Mouse (Mus musculus) midbrain, embryonic 13.5 days (tissue): ENCODE measurements around the gene Gm8857. TPM values are rescaled to one million over a fixed set of nuclear protein-coding genes. Genes with fewer than 3 reads are reported as not detected.
"Not testable (repeated sequence)": the region's sequence is repeated elsewhere in the genome, so short reads cannot be mapped to it uniquely, and the experiment has no call there.

ENCODE experiments used
- ATAC-seq: fragments of 200-750 bp; cut with Nextera tagmentation; 2 replicates; pipeline ENCODE4 v1.8.0; 2017; ENCODE audit warnings: mild to moderate bottlenecking, moderate TSS enrichment, moderate library complexity
- H3K27ac ChIP-seq: fragments of 300-500 bp; sonication (generic); 2 replicates; pipeline ENCODE4 v1.5.1; 2015; ENCODE audit warnings: inconsistent platforms, mild to moderate bottlenecking, moderate library complexity
- H3K27me3 ChIP-seq: fragments of 300-500 bp; sonication (generic); 2 replicates; pipeline ENCODE4 v1.6.1; 2015; ENCODE audit warnings: mild to moderate bottlenecking, inconsistent platforms
- H3K36me3 ChIP-seq: fragments of 300-500 bp; sonication (generic); 2 replicates; pipeline ENCODE4 v1.6.1; 2015; ENCODE audit warnings: mild to moderate bottlenecking, inconsistent platforms
- H3K4me1 ChIP-seq: fragments of 300-500 bp; sonication (generic); replicated peaks from 2 replicates; pipeline ENCODE4 v1.6.1; 2015; ENCODE audit warnings: inconsistent platforms
- H3K4me2 ChIP-seq: fragments of 300-500 bp; sonication (generic); replicated peaks from 2 replicates; pipeline ENCODE4 v1.6.1; 2015; ENCODE audit warnings: moderate library complexity, mild to moderate bottlenecking, inconsistent platforms
- H3K4me3 ChIP-seq: fragments of 300-500 bp; sonication (generic); replicated peaks from 2 replicates; pipeline ENCODE4 v1.5.1; 2015; ENCODE audit warnings: mild to moderate bottlenecking, inconsistent platforms
- H3K9ac ChIP-seq: fragments of 300-500 bp; sonication (generic); replicated peaks from 2 replicates; pipeline ENCODE4 v1.6.1; 2015; ENCODE audit warnings: mild to moderate bottlenecking, inconsistent platforms
- H3K9me3 ChIP-seq: fragments of 300-500 bp; sonication (generic); 2 replicates; pipeline ENCODE4 v1.6.1; 2016; ENCODE audit warnings: mild to moderate bottlenecking, inconsistent platforms
- WGBS: fragments of 180-500 bp; shearing (Covaris S2); methylation state at CpG from one replicate; pipeline ENCODE4 v1.1.7; 2015; 5-methylcytosine and 5-hydroxymethylcytosine counted together
- polyA plus RNA-seq: library from polyadenylated mRNA; unstranded; fragments of >200 nt; fragmentation: Nextera tagmentation; extraction: Ambion mirVana; gene quantifications from 2 replicates; pipeline ENCODE4 v1.2.1, GENCODE M21; 2015

Gm8857 gene
- not detected in 2 replicates for polyA plus RNA-seq

DNA sequence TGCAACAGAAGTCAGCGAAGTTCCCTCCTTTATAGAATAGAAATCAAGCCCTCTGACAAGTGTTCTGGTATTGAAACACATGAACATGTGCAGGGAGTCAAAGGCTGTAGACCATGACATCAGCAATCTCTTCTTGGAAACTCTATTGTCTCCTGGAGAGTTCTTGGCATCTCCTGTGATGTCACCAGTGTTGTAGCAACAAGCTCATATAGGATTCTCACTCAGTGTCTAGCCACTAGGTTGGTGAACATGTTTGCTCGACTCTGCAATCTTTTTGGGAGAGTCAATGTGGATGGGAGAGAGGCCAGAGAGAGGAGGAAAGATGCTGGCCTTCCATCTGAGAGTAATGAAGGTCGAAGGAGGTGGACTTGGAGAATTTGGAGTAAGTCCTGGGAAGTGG, at the start of gene Gm8857, which contains the start of gene Gm8871:
Gene Gm8857, plus strand, starts transcription at position 303 of the 400 bp plus-strand sequence.
Gene Gm8871, plus strand, starts transcription at position 301 of the 400 bp plus-strand sequence.
- H3K27me3 ChIP-seq, H3K4me1 ChIP-seq, H3K27ac ChIP-seq, H3K36me3 ChIP-seq, H3K4me3 ChIP-seq, H3K9me3 ChIP-seq, ATAC-seq, H3K9ac ChIP-seq, H3K4me2 ChIP-seq: not testable (repeated sequence)
- WGBS = 53% methylated on average over 2 of the region's 3 CpGs

DNA sequence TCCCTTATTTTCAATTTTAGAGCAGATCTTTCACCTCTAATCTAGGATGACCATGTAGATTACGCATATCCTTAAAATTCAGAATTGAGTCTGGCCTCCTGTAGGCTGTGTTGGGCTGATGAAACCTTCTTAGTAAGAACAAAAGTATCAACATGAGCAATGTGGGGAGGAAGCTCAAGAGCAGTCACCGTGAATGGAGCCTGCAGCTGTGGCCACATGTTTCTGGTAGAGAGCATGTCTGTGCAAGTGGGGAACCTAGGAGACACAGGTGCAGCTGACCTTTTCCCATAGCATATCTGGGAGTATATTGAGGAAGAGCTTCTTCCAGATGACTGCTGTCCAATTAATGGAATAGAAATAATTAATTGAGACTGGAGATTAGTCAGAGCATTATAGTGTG, 5.9 kb downstream of the Gm8857 start:
- not testable (repeated sequence) for H3K27me3 ChIP-seq, H3K4me1 ChIP-seq, H3K36me3 ChIP-seq, H3K27ac ChIP-seq, ATAC-seq, H3K9ac ChIP-seq, H3K4me3 ChIP-seq, H3K4me2 ChIP-seq, H3K9me3 ChIP-seq
- WGBS = 97% methylated on average over 2 of the region's 2 CpGs

- not testable (repeated sequence) for ATAC-seq
- 93% methylated on average over 6 of the region's 8 CpGs for WGBS
Measured at GRCm38 (mm10) chr5:10958057-10958456, 10.4 kb downstream of the Gm8857 start.

More at GRCm38 (mm10) chr5:10958057-10958456, 10.4 kb downstream of the Gm8857 start:
- H3K36me3 ChIP-seq, H3K9me3 ChIP-seq, H3K4me2 ChIP-seq, H3K27me3 ChIP-seq, H3K4me1 ChIP-seq, H3K9ac ChIP-seq, H3K4me3 ChIP-seq, H3K27ac ChIP-seq: not testable (repeated sequence)

Other genes with a start within 250 kb of the Gm8857 start
- not detected in 2 replicates for gene Gm8871, start within 50 bp of the Gm8857 start, polyA plus RNA-seq
- not detected in 2 replicates for gene Gm8879, start 179.8 kb downstream of the Gm8857 start, polyA plus RNA-seq
- not detected in 2 replicates for gene Gm5861, start 235.3 kb downstream of the Gm8857 start, polyA plus RNA-seq